ENCODE assay signal across 18 mouse cellular contexts in genomic region chr8:106807461-106807860, GRCm38 (mm10).
"Had no signal": no experiment of that assay in that cellular context is flagged by ENCODE, and none has a peak within 500 bp of the region (broad histone marks: within the 10 kb centered on the region; RNA-seq: fewer than 3 reads in every experiment).

No protein-coding gene starts in this region.

- H3K9me3 ChIP-seq: neural tube, embryonic 13.5 days; neural tube, embryonic 15.5 days had no signal

- H3K9ac ChIP-seq: lung, embryonic 14.5 days; neural tube, embryonic 13.5 days; neural tube, embryonic 15.5 days had no signal

- H3K27me3 ChIP-seq: neural tube, embryonic 13.5 days; neural tube, embryonic 15.5 days had no signal

- H3K27ac ChIP-seq: midbrain, embryonic 10.5 days; neural tube, embryonic 13.5 days; neural tube, embryonic 15.5 days had no signal

- H3K36me3 ChIP-seq: neural tube, embryonic 15.5 days had no signal

- H3K4me2 ChIP-seq: lung, embryonic 14.5 days; neural tube, embryonic 13.5 days; neural tube, embryonic 15.5 days had no signal

- H3K4me1 ChIP-seq: neural tube, embryonic 13.5 days; neural tube, embryonic 15.5 days had no signal

- ATAC-seq: midbrain, embryonic 16.5 days had no signal

- DNase-seq: lung, adult 18-20 months; lung, embryonic 14.5 days; lung, postnatal 10 days; lung, postnatal 4 days; midbrain, embryonic 14.5 days; retina, postnatal 1 day; right cerebral cortex, adult 18-20 months; right cerebral cortex, postnatal 25 days; right cerebral cortex, postnatal 4 days; spleen, adult 18-20 months; thymus, adult 18-20 months; thymus, postnatal 14 days; thymus, postnatal 36 days had no signal

- H3K4me3 ChIP-seq: midbrain, embryonic 10.5 days; myocyte; neural tube, embryonic 13.5 days; neural tube, embryonic 15.5 days had no signal
